Mouse (Mus musculus): ENCODE results near the gene Spns2. TPM values are rescaled to one million over a fixed set of nuclear protein-coding genes. Genes with fewer than 3 reads are reported as not detected.

Gene Spns2
- polyA plus RNA-seq, 1 experiment from 2014 or later = 19.8 TPM

GRCm38 (mm10) chr11:72481952-72482351 is 7.8 kb downstream of the Spns2 start:
- Histone ChIP-seq H3K4me2 (replicated peaks; ENCODE audit: low read depth) (0 out of 2 replicates have a peak overlapping the region, but pooled peaks have one; percentile 17), H3K4me1 (replicated peaks; ENCODE audit: control insufficient read depth, insufficient read depth, low read length) (no peaks in the 10 kb centered on the region; the same call in 1 of the 2 replicates), H3K9ac (ENCODE audit: low read depth, low read length) (no peak overlapping the region), H3K27me3 (replicated peaks; ENCODE audit: control insufficient read depth, insufficient read depth, low read length) (no peaks in the 10 kb centered on the region), H3K36me3 (ENCODE audit: control insufficient read depth, insufficient read depth) (no peaks in the 10 kb centered on the region), H3K9me3 (ENCODE audit: control insufficient read depth) (no peaks in the 10 kb centered on the region), H3K27ac (ENCODE audit: low read depth, low read length) (no peak overlapping the region), H3K4me3 (ENCODE audit: low read depth, low read length) (no peak overlapping the region)
- ATAC-seq = peak; percentile 10; the same call in 1 of the 2 replicates
- no peak for TF ChIP-seq CTCF (IDR thresholded peaks at IDR 0.05; ENCODE audit: low read depth)
- 55% methylated on average over 4 of the region's 4 CpGs for WGBS

GRCm38 (mm10) chr11:72481313-72481712 is 8.4 kb downstream of the Spns2 start:
- H3K9me3 ChIP-seq (ENCODE audit: control insufficient read depth) = no peaks in the 10 kb centered on the region
- H3K27ac ChIP-seq (ENCODE audit: low read depth, low read length) = no peak overlapping the region
- no peaks in the 10 kb centered on the region for H3K27me3 ChIP-seq (replicated peaks; ENCODE audit: control insufficient read depth, insufficient read depth, low read length)
- H3K4me3 ChIP-seq (ENCODE audit: low read depth, low read length) = no peak overlapping the region
- no peak for ATAC-seq
- no peaks in the 10 kb centered on the region for H3K36me3 ChIP-seq (ENCODE audit: control insufficient read depth, insufficient read depth)
- no peak overlapping the region for H3K4me2 ChIP-seq (replicated peaks; ENCODE audit: low read depth)
- 70% methylated on average over 5 of the region's 5 CpGs for WGBS
- H3K9ac ChIP-seq (ENCODE audit: low read depth, low read length) = no peak overlapping the region
- H3K4me1 ChIP-seq (replicated peaks; ENCODE audit: control insufficient read depth, insufficient read depth, low read length) = no peaks in the 10 kb centered on the region; the same call in 1 of the 2 replicates
- TF ChIP-seq CTCF (IDR thresholded peaks at IDR 0.05; ENCODE audit: low read depth) = no peak

- no peak for ATAC-seq
- H3K4me1 ChIP-seq (replicated peaks; ENCODE audit: control insufficient read depth, insufficient read depth, low read length) = no peaks in the 10 kb centered on the region; the same call in none of the 2 replicates
- no peak overlapping the region for H3K9ac ChIP-seq (ENCODE audit: low read depth, low read length)
- TF ChIP-seq CTCF (IDR thresholded peaks at IDR 0.05; ENCODE audit: low read depth) = no peak
- H3K27me3 ChIP-seq (replicated peaks; ENCODE audit: control insufficient read depth, insufficient read depth, low read length) = no peaks in the 10 kb centered on the region
- no peak overlapping the region for H3K4me3 ChIP-seq (ENCODE audit: low read depth, low read length)
- no peak overlapping the region for H3K27ac ChIP-seq (ENCODE audit: low read depth, low read length)
- 75% methylated on average over 2 of the region's 2 CpGs for WGBS
- no peaks in the 10 kb centered on the region for H3K36me3 ChIP-seq (ENCODE audit: control insufficient read depth, insufficient read depth)
- no peaks in the 10 kb centered on the region for H3K9me3 ChIP-seq (ENCODE audit: control insufficient read depth)
- no peak overlapping the region for H3K4me2 ChIP-seq (replicated peaks; ENCODE audit: low read depth)
These were observed 10.2 kb downstream of the Spns2 start for GRCm38 (mm10) chr11:72479499-72479898.

GRCm38 (mm10) chr11:72478228-72478627 is 11.5 kb downstream of the Spns2 start:
- no peak for TF ChIP-seq CTCF (IDR thresholded peaks at IDR 0.05; ENCODE audit: low read depth)
- Histone ChIP-seq H3K9ac (ENCODE audit: low read depth, low read length) (no peak overlapping the region), H3K27ac (ENCODE audit: low read depth, low read length) (no peak overlapping the region), H3K27me3 (replicated peaks; ENCODE audit: control insufficient read depth, insufficient read depth, low read length) (no peaks in the 10 kb centered on the region), H3K4me3 (ENCODE audit: low read depth, low read length) (no peak overlapping the region), H3K4me1 (replicated peaks; ENCODE audit: control insufficient read depth, insufficient read depth, low read length) (peaks cover 3% of the 10 kb centered on the region), H3K36me3 (ENCODE audit: control insufficient read depth, insufficient read depth) (no peaks in the 10 kb centered on the region), H3K4me2 (replicated peaks; ENCODE audit: low read depth) (no peak overlapping the region), H3K9me3 (ENCODE audit: control insufficient read depth) (no peaks in the 10 kb centered on the region)
- whole genome bisulfite sequencing = 79% methylated on average over 6 of the region's 6 CpGs
- no peak for ATAC-seq

- WGBS = 90% methylated on average over 1 of the region's 1 CpGs
- no peak overlapping the region for H3K27ac ChIP-seq (ENCODE audit: low read depth, low read length)
- ATAC-seq = no peak
These were observed 12.1 kb downstream of the Spns2 start for GRCm38 (mm10) chr11:72477653-72478052.

GRCm38 (mm10) chr11:72477182-72477581 is 12.5 kb downstream of the Spns2 start:
- H3K27ac ChIP-seq (ENCODE audit: low read depth, low read length) = no peak overlapping the region; the same call in 1 of the 2 replicates
- no peak for TF ChIP-seq CTCF (IDR thresholded peaks at IDR 0.05; ENCODE audit: low read depth)
- no peak overlapping the region for H3K9ac ChIP-seq (ENCODE audit: low read depth, low read length)
- ATAC-seq = no peak
- H3K36me3 ChIP-seq (ENCODE audit: control insufficient read depth, insufficient read depth) = no peaks in the 10 kb centered on the region
- H3K4me2 ChIP-seq (replicated peaks; ENCODE audit: low read depth) = no peak overlapping the region
- H3K27me3 ChIP-seq (replicated peaks; ENCODE audit: control insufficient read depth, insufficient read depth, low read length) = no peaks in the 10 kb centered on the region
- H3K4me1 ChIP-seq (replicated peaks; ENCODE audit: control insufficient read depth, insufficient read depth, low read length) = peaks cover 6% of the 10 kb centered on the region
- WGBS = 24% methylated on average over 5 of the region's 5 CpGs
- no peaks in the 10 kb centered on the region for H3K9me3 ChIP-seq (ENCODE audit: control insufficient read depth)
- no peak overlapping the region for H3K4me3 ChIP-seq (ENCODE audit: low read depth, low read length)

More at GRCm38 (mm10) chr11:72477653-72478052, 12.1 kb downstream of the Spns2 start:
- Histone ChIP-seq H3K27me3 (replicated peaks; ENCODE audit: control insufficient read depth, insufficient read depth, low read length) (no peaks in the 10 kb centered on the region), H3K4me3 (ENCODE audit: low read depth, low read length) (no peak overlapping the region), H3K36me3 (ENCODE audit: control insufficient read depth, insufficient read depth) (no peaks in the 10 kb centered on the region), H3K4me1 (replicated peaks; ENCODE audit: control insufficient read depth, insufficient read depth, low read length) (peaks cover 6% of the 10 kb centered on the region), H3K9ac (ENCODE audit: low read depth, low read length) (no peak overlapping the region), H3K9me3 (ENCODE audit: control insufficient read depth) (no peaks in the 10 kb centered on the region), H3K4me2 (replicated peaks; ENCODE audit: low read depth) (no peak overlapping the region)
- TF ChIP-seq CTCF (IDR thresholded peaks at IDR 0.05; ENCODE audit: low read depth) = no peak

All from intestine, postnatal 0 days (tissue).